Mouse (Mus musculus): ENCODE data around the gene Ppcs. TPM values are rescaled to one million over a fixed set of nuclear protein-coding genes. Genes with fewer than 3 reads are reported as not detected.

Gene Ppcs
- polyA plus RNA-seq, 1 experiment: 5.3 TPM

DNA sequence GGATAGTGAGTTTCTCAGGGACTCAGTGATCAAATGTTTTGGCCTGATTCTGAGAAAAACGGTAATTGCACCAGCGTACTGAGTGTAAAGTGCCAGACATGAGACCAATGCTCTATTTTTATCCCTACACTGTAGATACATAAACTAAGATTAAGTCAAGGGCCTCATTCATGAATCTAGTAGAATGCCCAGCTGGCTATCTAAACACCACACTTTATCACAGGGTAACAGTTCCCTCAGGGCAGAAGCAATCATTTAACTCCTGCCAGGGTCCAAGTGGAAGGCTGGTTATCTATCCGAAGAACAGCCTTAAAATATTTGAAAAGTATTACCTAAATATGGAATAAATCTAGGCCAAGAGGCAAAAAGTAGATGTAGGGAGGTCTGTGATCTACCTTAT is 4.3 kb downstream of the Ppcs start:
- no peak for TF ChIP-seq CTCF (IDR thresholded peaks at IDR 0.05; ENCODE audit: control insufficient read depth, insufficient read depth, insufficient replicate concordance, low read depth, low read length)
- TF ChIP-seq POLR2A (IDR thresholded peaks at IDR 0.05; ENCODE audit: control insufficient read depth, low read depth, low read length): no peak
- Histone ChIP-seq H3K4me1 (ENCODE audit: control insufficient read depth, insufficient read depth, low read length) (peaks cover 14% of the 10 kb centered on the region), H3K4me3 (ENCODE audit: control insufficient read depth, low read depth, low read length) (no peak overlapping the region), H3K36me3 (ENCODE audit: control insufficient read depth, insufficient read depth, low read length) (no peaks in the 10 kb centered on the region), H3K27me3 (ENCODE audit: control insufficient read depth, insufficient read depth, low read length) (no peaks in the 10 kb centered on the region), H3K27ac (ENCODE audit: control insufficient read depth, insufficient read depth, low read depth, low read length) (no peak overlapping the region)

- no peak for TF ChIP-seq POLR2A (IDR thresholded peaks at IDR 0.05; ENCODE audit: control insufficient read depth, low read depth, low read length)
- TF ChIP-seq CTCF (IDR thresholded peaks at IDR 0.05; ENCODE audit: control insufficient read depth, insufficient read depth, insufficient replicate concordance, low read depth, low read length): no peak
- Histone ChIP-seq H3K36me3 (ENCODE audit: control insufficient read depth, insufficient read depth, low read length) (no peaks in the 10 kb centered on the region), H3K4me1 (ENCODE audit: control insufficient read depth, insufficient read depth, low read length) (peaks cover 12% of the 10 kb centered on the region), H3K27ac (ENCODE audit: control insufficient read depth, insufficient read depth, low read depth, low read length) (no peak overlapping the region), H3K27me3 (ENCODE audit: control insufficient read depth, insufficient read depth, low read length) (no peaks in the 10 kb centered on the region), H3K4me3 (ENCODE audit: control insufficient read depth, low read depth, low read length) (no peak overlapping the region)
Observed at GRCm38 (mm10) chr4:119417270-119417669, 5.0 kb downstream of the Ppcs start.

DNA sequence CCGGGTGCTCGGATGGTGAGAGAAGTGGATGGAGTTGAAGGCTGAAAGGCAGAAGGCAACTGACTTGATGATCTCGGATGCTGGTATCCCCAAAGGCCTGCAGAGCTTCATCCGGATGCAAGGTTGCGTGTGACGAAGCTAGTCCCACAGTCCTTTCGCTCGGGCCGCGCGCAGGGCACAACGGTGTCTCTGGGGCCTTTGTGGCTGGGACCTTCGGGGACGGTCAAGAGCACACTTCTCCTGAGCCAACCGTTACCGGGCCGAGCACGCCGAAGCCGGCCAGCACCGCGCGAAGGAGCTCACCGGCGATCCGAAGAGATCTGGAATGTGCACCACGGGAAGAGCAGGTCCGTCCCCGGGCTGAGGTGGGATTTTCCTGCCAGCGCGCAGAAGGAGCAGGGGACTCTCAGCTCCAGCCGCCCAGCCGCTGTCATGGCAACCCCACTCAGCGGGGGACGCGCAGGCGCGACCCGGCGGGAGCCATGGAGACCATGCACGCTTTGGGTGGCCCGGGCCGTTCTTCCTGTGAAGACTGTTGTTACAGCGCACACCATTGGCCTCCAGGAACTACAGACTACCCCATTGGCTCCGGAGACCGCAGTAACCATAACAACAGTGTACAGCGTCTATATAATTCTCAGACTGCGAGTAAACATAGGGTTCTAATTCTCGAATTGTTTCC is 7.0 kb downstream of the Ppcs start, which contains the start of gene Ccdc30:
Ccdc30 (minus strand) TSS at position 450 of the 682 bp plus-strand sequence.
- Histone ChIP-seq H3K4me1 (ENCODE audit: control insufficient read depth, insufficient read depth, low read length) (peaks cover 6% of the 10 kb centered on the region), H3K27ac (ENCODE audit: control insufficient read depth, insufficient read depth, low read depth, low read length) (no peak within 1 kb of the TSS), H3K4me3 (ENCODE audit: control insufficient read depth, low read depth, low read length) (peak within 1 kb of the TSS; percentile 85), H3K36me3 (ENCODE audit: control insufficient read depth, insufficient read depth, low read length) (no peaks in the 10 kb centered on the region), H3K27me3 (ENCODE audit: control insufficient read depth, insufficient read depth, low read length) (no peaks in the 10 kb centered on the region)
- TF ChIP-seq CTCF (IDR thresholded peaks at IDR 0.05; ENCODE audit: control insufficient read depth, insufficient read depth, insufficient replicate concordance, low read depth, low read length) (no peak), POLR2A (IDR thresholded peaks at IDR 0.05; ENCODE audit: control insufficient read depth, low read depth, low read length) (peak; percentile 52; the same call in 1 of the 2 replicates)

DNA sequence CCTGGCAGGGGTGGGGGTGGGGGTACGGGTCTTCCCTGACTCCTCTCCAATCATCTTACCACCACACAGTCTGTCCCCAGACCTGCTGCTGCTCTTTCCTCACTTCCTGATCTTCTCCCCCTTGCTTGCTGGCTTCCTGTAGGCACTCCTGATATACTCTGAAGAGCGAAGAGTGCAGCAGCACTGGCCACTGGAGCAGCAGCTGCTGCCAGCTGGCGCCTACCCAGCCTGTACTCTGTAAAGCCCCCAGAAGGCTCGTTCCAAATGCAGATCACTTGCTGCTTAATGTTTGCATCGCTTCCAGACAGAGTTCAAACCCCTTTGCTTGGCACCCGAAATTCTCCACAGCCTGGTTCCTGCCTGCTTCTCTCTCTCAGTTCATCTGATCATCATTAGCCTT is 9.4 kb downstream of the Ppcs start:
- Histone ChIP-seq H3K27me3 (ENCODE audit: control insufficient read depth, insufficient read depth, low read length) (no peaks in the 10 kb centered on the region), H3K36me3 (ENCODE audit: control insufficient read depth, insufficient read depth, low read length) (no peaks in the 10 kb centered on the region), H3K4me1 (ENCODE audit: control insufficient read depth, insufficient read depth, low read length) (peaks cover 6% of the 10 kb centered on the region), H3K27ac (ENCODE audit: control insufficient read depth, insufficient read depth, low read depth, low read length) (no peak overlapping the region), H3K4me3 (ENCODE audit: control insufficient read depth, low read depth, low read length) (no peak overlapping the region)
- TF ChIP-seq POLR2A (IDR thresholded peaks at IDR 0.05; ENCODE audit: control insufficient read depth, low read depth, low read length) (no peak), CTCF (IDR thresholded peaks at IDR 0.05; ENCODE audit: control insufficient read depth, insufficient read depth, insufficient replicate concordance, low read depth, low read length) (no peak)

DNA sequence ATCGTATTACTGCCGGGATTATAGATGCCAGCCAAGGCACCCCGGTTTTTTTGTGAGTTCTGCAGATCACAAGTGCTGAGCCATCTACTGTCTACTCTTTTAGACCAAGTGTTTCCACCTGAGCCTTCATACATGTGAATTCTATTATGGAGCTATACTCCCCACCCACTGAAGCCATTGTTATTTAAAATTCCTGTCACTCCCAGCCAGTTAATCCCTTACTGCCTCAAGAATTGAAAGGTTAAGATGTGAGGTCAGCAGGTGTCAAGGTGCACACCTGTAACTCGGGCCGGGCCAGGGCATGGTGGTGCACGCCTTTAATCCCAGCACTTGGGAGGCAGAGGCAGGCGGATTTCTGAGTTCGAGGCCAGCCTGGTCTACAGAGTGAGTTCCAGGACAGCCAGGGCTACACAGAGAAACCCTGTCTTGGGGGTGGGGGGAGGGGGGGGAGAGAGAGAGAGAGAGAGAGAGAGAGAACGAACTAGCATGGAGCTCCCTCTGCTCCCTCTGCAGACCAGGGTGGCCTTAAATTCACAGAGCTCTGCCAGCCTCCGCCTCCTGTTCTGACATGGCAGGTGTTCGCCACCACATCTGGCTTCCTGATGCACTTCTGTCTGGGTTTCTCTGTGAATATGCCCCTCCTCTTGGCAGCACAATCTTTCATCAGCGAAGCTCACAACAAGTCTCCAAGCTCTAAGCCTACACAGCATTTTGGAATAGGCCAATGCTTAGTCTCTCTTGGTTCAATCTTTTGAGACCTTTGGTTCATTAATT is 10.2 kb downstream of the Ppcs start:
- no peak overlapping the region for H3K27ac ChIP-seq (ENCODE audit: control insufficient read depth, insufficient read depth, low read depth, low read length)
- no peak overlapping the region for H3K4me3 ChIP-seq (ENCODE audit: control insufficient read depth, low read depth, low read length)
- H3K36me3 ChIP-seq (ENCODE audit: control insufficient read depth, insufficient read depth, low read length): no peaks in the 10 kb centered on the region
- peaks cover 6% of the 10 kb centered on the region for H3K4me1 ChIP-seq (ENCODE audit: control insufficient read depth, insufficient read depth, low read length)
- no peaks in the 10 kb centered on the region for H3K27me3 ChIP-seq (ENCODE audit: control insufficient read depth, insufficient read depth, low read length)
- TF ChIP-seq CTCF (IDR thresholded peaks at IDR 0.05; ENCODE audit: control insufficient read depth, insufficient read depth, insufficient replicate concordance, low read depth, low read length) (no peak), POLR2A (IDR thresholded peaks at IDR 0.05; ENCODE audit: control insufficient read depth, low read depth, low read length) (no peak)

- peak overlapping the region; percentile 61; the same call in 1 of the 2 replicates for H3K4me3 ChIP-seq (ENCODE audit: control insufficient read depth, low read depth, low read length)
- H3K4me1 ChIP-seq (ENCODE audit: control insufficient read depth, insufficient read depth, low read length): no peaks in the 10 kb centered on the region
- H3K36me3 ChIP-seq (ENCODE audit: control insufficient read depth, insufficient read depth, low read length): no peaks in the 10 kb centered on the region
- no peaks in the 10 kb centered on the region for H3K27me3 ChIP-seq (ENCODE audit: control insufficient read depth, insufficient read depth, low read length)
- no peak for TF ChIP-seq POLR2A (IDR thresholded peaks at IDR 0.05; ENCODE audit: control insufficient read depth, low read depth, low read length)
- TF ChIP-seq CTCF (IDR thresholded peaks at IDR 0.05; ENCODE audit: control insufficient read depth, insufficient read depth, insufficient replicate concordance, low read depth, low read length): no peak
- no peak overlapping the region for H3K27ac ChIP-seq (ENCODE audit: control insufficient read depth, insufficient read depth, low read depth, low read length)
Observed at GRCm38 (mm10) chr4:119403431-119403830, 18.8 kb downstream of the Ppcs start.

GRCm38 (mm10) chr4:119400896-119401295 is 21.3 kb downstream of the Ppcs start:
- Histone ChIP-seq H3K27ac (ENCODE audit: control insufficient read depth, insufficient read depth, low read depth, low read length) (no peak overlapping the region), H3K4me3 (ENCODE audit: control insufficient read depth, low read depth, low read length) (no peak overlapping the region), H3K36me3 (ENCODE audit: control insufficient read depth, insufficient read depth, low read length) (no peaks in the 10 kb centered on the region), H3K27me3 (ENCODE audit: control insufficient read depth, insufficient read depth, low read length) (no peaks in the 10 kb centered on the region), H3K4me1 (ENCODE audit: control insufficient read depth, insufficient read depth, low read length) (no peaks in the 10 kb centered on the region)
- no peak for TF ChIP-seq POLR2A (IDR thresholded peaks at IDR 0.05; ENCODE audit: control insufficient read depth, low read depth, low read length)
- TF ChIP-seq CTCF (IDR thresholded peaks at IDR 0.05; ENCODE audit: control insufficient read depth, insufficient read depth, insufficient replicate concordance, low read depth, low read length): no peak
